Mouse (Mus musculus): ENCODE results near the gene Erbb2.

GRCm38 (mm10) chr11:98479940-98480497 is 67.7 kb downstream of the Erbb2 start:
- TF ChIP-seq CTCF (IDR thresholded peaks at IDR 0.05; ENCODE audit: insufficient read depth, low read depth, low read length) (no peak), POLR2A (IDR thresholded peaks at IDR 0.05; ENCODE audit: insufficient read depth, low read depth, low read length) (no peak)

Measured in olfactory bulb, adult 2 months (tissue).